Mouse (Mus musculus) thymus, postnatal 14 days (tissue): ENCODE data around the gene 2310030G06Rik.

Source experiments
- DNase-seq: peaks from one replicate; pipeline ENCODE4 v3.0.0; 2021

The 2310030G06Rik gene

DNA sequence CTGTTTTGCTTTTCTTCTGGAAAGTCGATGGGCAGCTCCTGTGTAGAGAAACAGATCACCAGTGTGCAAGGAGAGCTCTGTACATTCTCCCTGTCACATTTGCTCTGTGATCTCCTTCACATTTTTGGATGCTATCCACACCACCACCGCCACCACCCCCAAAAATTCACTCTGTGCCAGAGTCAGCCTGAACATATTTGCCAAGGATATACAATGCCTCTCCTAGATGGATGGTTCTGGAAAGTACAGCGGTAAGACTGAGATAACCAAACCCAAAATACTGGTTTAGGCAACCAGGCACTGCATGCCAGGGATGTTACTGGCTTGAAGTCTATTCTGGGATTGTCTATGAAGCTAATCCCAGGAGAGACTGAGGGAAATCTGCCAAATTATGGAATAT lies 4.1 kb downstream of the 2310030G06Rik start:
- no peak for DNase-seq

DNA sequence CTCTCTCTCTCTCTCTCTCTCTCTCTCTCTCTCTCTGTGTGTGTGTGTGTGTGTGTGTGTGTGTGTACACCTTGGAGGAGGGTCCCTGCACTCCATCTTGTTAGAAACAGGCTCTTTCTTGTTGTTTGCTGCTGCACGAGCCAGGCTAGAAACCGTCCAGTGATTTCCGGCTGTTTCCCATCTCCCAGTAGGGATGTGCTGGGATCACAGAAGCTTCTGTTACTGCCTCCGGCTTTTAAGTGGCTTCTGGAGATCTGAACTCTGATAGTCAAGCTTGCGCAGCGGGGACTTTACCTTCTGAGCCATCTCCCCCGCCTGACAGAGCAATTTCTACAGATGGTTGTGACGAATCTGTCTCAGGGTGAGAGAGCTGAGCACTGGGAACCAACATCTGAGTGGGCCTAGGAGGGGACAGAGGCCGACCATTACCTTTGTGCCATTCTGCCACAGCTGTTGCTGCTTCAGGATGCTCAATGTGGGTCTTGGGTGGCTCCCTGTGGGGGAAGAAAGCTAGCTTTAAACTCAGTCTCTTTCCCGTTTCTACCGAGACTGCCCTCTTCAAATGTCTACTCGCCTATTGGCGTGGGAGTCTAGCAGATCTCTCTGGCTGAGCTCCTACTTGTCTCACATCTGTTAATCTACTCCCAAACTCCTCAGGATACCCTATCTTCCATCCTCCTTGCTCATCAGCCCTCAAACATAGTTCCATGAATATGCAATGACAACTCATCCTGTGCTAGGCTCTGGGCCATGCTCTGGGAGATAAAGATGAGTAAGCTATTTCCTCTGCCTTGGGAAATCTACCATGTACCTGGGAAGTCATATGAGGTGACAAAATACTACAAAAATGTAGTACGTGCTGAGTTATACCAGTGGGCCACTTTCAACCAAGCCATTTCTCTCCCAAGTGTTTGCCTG lies 5.2 kb downstream of the 2310030G06Rik start:
- no peak for DNase-seq

DNA sequence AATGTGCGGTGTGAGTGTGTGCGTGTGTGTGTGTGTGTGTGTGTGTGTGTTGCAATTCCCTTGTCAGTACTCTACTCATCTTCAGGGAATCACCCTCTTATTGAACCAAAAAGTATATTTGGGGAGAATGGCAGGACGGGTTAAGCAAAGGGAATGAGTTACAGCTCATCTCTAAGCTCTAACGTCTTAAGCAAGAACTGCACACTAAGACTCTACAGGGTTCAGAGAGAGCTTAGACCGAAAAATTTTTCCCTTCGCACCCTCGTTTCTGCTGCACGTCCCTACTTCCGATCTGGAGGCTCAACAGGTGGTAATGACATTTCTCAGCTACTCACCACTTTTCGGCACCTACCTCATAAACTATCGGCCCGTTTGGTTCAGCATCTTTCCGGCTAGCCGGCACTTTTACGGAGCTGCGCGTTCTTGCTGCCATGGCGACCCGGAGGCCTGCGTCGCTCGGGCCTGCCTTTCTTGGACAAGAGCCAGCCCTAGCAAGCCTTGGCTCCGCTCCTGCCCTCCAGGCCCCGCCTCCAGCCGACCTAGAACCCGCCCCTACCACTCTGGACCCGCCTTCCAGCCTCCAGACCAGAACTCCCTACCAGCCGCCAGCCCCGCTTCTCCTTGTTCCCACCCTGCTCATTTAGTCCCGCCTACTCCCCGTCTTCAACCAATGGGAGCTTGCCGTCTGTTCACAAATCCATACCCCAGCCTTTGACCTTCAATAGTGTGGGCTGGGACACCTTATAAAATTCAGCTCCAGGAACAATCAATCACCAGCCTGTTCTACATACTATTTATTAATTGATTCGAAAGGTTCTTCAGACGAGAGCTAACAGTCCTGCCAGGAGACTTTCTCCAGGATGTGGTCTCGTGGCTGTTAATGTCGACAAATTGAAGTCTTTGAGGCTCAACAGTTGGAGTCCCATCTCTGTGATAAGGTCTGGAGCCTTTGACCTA lies 7.1 kb downstream of the 2310030G06Rik start, which contains the start of gene Dixdc1:
TSS of gene Dixdc1 (minus strand) at position 604 of the 957 bp plus-strand sequence.
- DNase-seq: peak; percentile 83

DNA sequence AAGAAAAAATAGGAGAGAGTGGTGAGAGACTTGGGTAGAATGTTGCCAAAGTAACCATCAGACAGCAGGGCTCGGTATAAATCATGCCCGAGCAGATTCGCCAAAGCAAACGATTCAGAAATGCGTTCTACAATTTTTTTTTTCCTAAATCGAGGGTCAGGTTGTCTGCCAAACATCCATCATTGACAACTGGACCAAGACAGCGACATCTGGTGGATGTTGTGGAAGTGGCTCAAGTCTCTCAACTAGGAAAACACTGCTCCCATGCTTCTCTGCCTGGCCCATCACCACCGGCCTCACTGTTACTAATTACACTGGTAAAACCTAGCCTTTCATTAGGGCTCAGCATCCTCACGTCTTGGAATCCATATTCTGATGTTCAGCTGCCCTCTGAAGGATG lies 11.3 kb downstream of the 2310030G06Rik start:
- no peak for DNase-seq

- no peak for DNase-seq
Observed at GRCm38 (mm10) chr9:50732560-50732959, 13.8 kb downstream of the 2310030G06Rik start.

GRCm38 (mm10) chr9:50729600-50729999 lies 16.7 kb downstream of the 2310030G06Rik start:
- DNase-seq: no peak

- peak; percentile 52 for DNase-seq
Observed at GRCm38 (mm10) chr9:50727925-50728651, 18.2 kb downstream of the 2310030G06Rik start.

GRCm38 (mm10) chr9:50727171-50727924 lies 19.0 kb downstream of the 2310030G06Rik start:
- DNase-seq: no peak

GRCm38 (mm10) chr9:50725921-50726590 lies 20.3 kb downstream of the 2310030G06Rik start:
- no peak for DNase-seq

DNA sequence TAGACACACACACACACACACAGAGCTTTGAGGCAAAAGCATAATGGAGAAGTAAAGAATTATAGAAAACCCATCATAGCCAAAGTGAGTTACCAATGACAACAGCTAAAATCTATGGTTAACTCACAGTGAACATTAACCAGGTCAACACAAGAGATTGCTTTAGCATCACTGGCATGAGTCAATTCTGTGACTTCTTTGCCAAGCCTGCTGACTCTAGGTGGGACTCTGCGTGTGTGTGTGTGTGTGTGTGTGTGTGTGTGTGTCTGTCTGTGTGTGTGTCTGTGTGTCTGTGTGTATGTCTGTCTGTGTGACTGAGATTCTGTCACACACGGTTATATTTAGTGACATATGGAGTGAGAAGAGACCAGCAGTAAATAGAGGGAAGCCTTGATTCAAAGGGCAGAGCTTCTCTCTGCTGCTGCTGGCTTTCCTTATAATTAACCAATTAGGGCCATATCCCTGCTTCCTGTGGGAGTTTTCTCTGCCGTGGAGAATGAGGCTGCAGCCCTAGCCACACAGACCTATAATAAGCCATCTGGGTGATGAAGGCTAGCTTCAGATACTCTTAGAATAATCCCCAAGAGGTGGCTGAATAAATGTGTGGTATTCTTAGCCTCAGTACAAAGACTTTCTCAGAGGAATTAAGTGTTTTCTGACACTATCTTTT lies 21.5 kb downstream of the 2310030G06Rik start:
- no peak for DNase-seq

GRCm38 (mm10) chr9:50724147-50724546 lies 22.2 kb downstream of the 2310030G06Rik start:
- no peak for DNase-seq

DNA sequence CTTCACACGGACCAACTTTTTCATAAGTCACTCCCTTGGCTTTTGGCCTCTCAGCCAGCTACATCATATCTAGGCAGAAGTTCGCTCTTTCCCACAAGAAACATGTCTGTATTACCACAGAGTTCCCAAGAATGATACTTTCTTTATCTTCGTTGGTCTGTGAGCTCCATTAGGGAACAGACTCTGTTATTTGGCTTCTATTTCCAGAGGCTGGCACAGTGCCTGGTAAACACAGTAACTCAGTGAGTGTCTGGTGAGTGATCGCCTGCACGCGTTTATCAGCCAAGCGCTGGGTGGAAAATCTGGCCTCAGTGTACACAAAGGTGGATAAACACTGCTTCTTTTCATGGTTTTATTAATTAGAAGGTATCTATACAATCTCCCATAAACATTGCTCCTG lies 22.9 kb downstream of the 2310030G06Rik start:
- no peak for DNase-seq

GRCm38 (mm10) chr9:50722451-50722911 lies 23.9 kb downstream of the 2310030G06Rik start:
- DNase-seq: no peak

- no peak for DNase-seq
Observed at GRCm38 (mm10) chr9:50721061-50721460, 25.3 kb downstream of the 2310030G06Rik start.

DNA sequence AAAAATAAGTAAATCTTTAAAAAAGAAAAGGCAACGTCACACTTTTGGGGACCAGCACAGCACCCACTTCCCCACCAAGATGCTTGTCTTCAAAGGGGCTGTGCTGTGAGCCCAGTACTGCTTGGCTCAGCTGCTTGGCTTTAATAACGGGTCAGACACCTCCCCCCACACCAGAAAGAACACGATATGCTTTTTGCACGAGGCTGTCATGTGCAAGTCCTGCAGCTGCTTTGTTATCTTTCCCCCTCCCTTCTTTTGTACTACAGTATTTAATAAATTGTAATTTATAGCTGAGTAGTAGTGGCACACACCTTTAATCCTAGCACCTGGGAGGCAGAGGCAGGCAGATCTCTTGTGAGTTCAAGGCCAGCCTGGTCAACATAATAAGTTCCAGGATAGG lies 27.5 kb downstream of the 2310030G06Rik start:
- DNase-seq: no peak

DNA sequence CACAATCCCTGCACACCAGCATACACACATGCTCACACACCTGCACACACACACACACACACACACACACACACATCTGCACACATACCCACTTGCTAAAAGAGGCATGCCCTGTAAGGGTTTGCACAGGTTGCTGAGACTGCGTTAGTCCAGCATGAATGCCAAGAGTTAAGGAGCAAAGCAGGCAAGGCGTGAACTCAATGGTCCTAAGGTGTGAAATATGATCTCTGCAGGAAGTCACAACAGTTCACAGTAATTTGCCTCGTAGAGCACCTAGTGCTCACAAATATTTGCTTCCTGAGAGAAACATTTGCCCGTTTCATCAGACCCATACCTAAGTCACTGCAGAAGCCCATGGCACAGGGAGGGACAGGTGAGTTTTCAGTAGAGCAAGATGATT lies 32.1 kb downstream of the 2310030G06Rik start:
- no peak for DNase-seq

GRCm38 (mm10) chr9:50711337-50711736 lies 35.0 kb downstream of the 2310030G06Rik start:
- DNase-seq: no peak

GRCm38 (mm10) chr9:50709108-50709507 lies 37.2 kb downstream of the 2310030G06Rik start:
- peak; percentile 30 for DNase-seq

DNA sequence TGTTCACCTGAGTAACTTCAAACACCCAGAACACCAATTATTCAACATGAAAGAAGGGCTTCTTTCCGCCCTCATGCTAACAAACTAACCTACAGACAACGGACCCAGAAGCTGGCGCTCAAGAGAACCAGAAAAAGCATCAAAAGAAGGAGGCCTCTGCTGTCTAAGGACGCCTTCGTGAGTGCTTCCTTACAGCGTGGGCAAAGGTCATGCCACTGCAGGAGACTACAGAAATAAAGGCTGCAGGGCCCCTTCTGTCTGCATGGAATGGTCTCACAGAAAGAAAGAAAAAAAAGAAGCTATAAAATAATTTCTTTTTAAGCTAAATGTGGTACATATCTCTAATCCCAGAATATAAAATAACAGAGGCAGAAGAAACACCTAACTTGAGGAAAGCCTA lies 41.4 kb downstream of the 2310030G06Rik start:
- DNase-seq: no peak

DNA sequence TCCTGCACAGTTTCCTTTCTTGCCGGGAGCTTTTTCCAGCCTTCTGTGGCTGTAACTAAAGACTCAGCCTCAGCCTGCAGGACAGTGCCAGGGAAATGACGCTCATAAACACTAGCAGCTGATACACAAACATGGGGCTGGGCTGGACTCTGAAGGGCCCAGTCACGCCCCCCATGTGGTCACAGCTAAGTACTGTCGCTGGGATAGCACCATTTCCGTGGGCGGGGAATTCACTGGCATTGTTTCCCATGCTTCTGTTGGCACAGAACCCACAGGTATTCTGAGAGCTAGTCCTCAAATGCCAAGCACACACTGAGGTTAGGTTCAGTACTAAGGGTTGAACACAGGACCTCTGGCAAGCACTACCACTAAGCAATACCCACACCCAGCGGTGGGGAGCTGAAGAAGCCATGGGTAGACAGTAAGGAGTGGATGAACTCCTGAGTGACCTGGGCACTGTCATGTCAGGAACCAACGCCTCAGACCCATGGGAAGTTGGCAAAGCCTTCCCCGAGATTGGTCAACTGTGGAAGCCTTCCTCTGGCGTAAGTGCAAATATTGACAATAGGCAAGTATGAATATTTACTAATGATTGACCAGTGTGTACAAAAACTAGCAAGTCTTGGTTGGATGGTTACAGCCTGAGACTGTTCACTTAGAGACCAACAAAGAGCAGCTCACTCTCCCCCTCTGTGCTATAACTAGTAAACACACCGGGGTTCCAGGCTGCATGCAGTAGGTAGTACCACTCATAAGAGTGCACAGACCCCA lies 45.2 kb downstream of the 2310030G06Rik start:
- DNase-seq: no peak
